Mouse (Mus musculus) CD8-positive naive resting alpha-beta T cell, adult 2 months (primary cell): ENCODE results near the gene Ear1.
"Not testable (repeated sequence)": the region's sequence is repeated elsewhere in the genome, so short reads cannot be mapped to it uniquely, and the experiment has no call there.

Experiments
- DNase-seq, 2 experiments: peaks; one replicate each; pipeline ENCODE4 v3.0.0; 2022; ENCODE audit warnings: low read depth in 2 of 2, low spot score in 2 of 2

Gene Ear1

DNA sequence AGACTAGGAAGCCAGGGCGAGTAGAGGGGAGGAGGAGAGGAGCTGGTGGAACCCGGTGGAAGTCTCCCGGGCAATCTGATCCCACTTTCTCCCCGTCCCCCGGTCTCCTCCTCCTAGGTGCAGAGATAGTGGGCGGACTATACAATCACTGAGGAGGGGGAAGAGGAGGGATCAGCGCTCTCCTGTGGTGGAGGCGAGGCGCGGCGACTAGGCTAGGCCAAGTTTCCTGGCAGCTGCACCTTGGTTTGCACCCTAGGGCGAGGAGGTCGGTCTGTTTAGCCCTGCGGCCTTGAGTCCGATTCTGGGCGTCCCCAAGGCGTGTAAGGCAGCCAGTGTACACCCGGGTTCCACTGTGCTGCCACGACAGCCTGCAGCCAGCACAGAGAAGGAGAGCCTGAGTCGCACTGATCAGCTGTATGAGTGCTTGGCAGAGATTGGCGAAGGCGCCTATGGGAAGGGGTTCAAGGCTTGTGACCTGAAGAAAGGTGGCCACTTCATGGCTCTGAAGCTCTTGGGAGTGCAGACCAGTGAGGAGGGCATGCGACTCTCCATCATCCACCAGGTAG lies 78.3 kb downstream of the Ear1 start:
- DNase-seq: not testable (repeated sequence)

DNA sequence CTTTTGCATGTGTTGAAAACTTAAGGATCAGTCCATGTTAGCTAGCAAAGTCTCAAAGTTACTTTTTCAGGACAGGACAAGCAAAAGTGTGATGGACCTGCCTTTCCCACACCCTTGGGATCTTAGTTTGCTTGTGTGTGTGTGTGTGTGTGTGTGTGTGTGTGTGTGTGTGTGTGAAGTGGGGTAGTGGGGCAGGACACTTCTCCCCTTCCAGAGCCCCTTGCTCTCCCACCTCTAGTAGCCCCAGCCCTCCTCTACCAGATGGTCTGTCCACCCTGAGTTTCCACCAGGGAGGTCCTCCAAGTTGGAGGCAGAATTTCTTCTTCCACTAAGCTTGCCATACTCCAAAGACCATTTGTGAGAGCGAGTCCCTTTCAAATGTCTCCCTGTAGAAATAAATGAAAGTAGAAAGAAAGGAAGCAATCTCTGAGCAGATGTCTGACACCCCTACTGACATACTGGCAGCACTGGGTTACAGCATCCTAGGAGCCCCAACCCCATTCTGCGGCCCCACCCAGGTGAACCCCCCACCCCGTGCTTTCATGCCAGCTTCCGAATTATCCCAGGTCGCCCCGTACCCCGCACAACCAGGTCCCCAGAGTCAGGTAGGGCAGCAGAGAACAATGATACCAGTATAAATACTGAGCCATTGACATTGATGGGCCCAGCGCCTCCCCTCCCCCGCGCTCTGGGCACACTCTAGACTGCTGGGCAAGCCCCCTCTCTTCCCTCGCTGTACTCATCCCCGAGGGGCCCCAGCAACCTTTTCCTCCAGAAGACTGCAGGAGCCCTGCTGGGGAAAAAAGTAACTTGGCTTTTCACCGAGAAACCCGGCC lies 79.0 kb downstream of the Ear1 start:
- no peak for DNase-seq

- not testable (repeated sequence) for DNase-seq
These were observed 81.5 kb downstream of the Ear1 start for GRCm38 (mm10) chr14:43793811-43794210.

DNA sequence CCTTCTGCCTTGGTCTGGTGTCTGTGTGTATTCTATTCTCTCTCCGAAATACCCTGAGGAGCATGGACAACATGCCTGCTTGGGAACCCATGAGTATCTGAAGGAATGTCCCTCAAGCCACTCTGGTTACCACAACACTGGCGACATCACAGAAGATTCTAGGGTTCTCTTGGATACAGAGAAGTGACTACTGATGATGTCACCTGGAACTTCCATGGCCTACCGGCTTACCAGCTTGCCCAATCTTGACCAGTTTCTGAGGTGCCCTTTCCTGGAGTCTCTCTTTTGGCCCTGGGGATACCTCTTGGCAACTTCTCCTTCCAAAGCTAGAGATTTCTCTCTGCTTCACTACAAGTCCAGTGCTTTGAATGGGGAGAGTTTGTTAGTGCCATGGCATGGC lies 90.7 kb downstream of the Ear1 start, which contains the start of gene Gm8180:
Gm8180 (minus strand) TSS at position 101 of the 400 bp plus-strand sequence.
- not testable (repeated sequence) for DNase-seq
